Mouse (Mus musculus) urinary bladder, postnatal 4 days (tissue): ENCODE results near the gene Angptl7.

Source experiments
- DNase-seq, 2 experiments: peaks; one replicate each; pipeline ENCODE4 v3.0.0; 2021 to 2022; ENCODE audit warnings: low spot score in 2 of 2

Angptl7 gene

GRCm38 (mm10) chr4:148500410-148500867, at the start of gene Angptl7:
Gene Angptl7 (minus strand): TSS chr4:148500460.
- DNase-seq, result peak in 1 of 2 experiments; percentile 30

GRCm38 (mm10) chr4:148549106-148549505, 48.8 kb upstream of the Angptl7 start:
- DNase-seq, result no peak

- DNase-seq, result no peak
Observed at GRCm38 (mm10) chr4:148535876-148536275, 35.6 kb upstream of the Angptl7 start.

- DNase-seq, result no peak
Observed at GRCm38 (mm10) chr4:148533613-148534328, 33.5 kb upstream of the Angptl7 start.

GRCm38 (mm10) chr4:148532516-148532915, 32.3 kb upstream of the Angptl7 start:
- DNase-seq, result no peak

GRCm38 (mm10) chr4:148531341-148531740, 31.1 kb upstream of the Angptl7 start:
- no peak for DNase-seq

- DNase-seq, result no peak
Observed at GRCm38 (mm10) chr4:148530778-148531177, 30.5 kb upstream of the Angptl7 start.

GRCm38 (mm10) chr4:148530351-148530750, 30.1 kb upstream of the Angptl7 start:
- DNase-seq, result no peak

GRCm38 (mm10) chr4:148527158-148527910, 27.1 kb upstream of the Angptl7 start:
- no peak for DNase-seq

GRCm38 (mm10) chr4:148523538-148523937, 23.3 kb upstream of the Angptl7 start:
- no peak for DNase-seq

- no peak for DNase-seq
Observed at GRCm38 (mm10) chr4:148518235-148518795, 18.1 kb upstream of the Angptl7 start.

- no peak for DNase-seq
Observed at GRCm38 (mm10) chr4:148517809-148518208, 17.5 kb upstream of the Angptl7 start.

GRCm38 (mm10) chr4:148515313-148515712, 15.1 kb upstream of the Angptl7 start:
- no peak for DNase-seq

- no peak for DNase-seq
Observed at GRCm38 (mm10) chr4:148513021-148513559, 12.8 kb upstream of the Angptl7 start.

- no peak for DNase-seq
Observed at GRCm38 (mm10) chr4:148511334-148511733, 11.1 kb upstream of the Angptl7 start.

GRCm38 (mm10) chr4:148510691-148511090, 10.4 kb upstream of the Angptl7 start:
- DNase-seq, result no peak

GRCm38 (mm10) chr4:148509450-148510084, 9.3 kb upstream of the Angptl7 start:
- no peak for DNase-seq

- no peak for DNase-seq
Observed at GRCm38 (mm10) chr4:148508084-148508849, 8.0 kb upstream of the Angptl7 start.

GRCm38 (mm10) chr4:148507585-148507984, 7.3 kb upstream of the Angptl7 start:
- DNase-seq, result no peak

GRCm38 (mm10) chr4:148504497-148504959, 4.3 kb upstream of the Angptl7 start:
- peak in 1 of 2 experiments; percentile 31 for DNase-seq
